Mouse (Mus musculus) lung, adult 2 months (tissue): Measurements from ENCODE around the gene Lgals9.

Experiments used
- CTCF ChIP-seq: fragments of 200-500 bp; IDR thresholded peaks from 2 replicates; pipeline ENCODE4 v1.5.1; 2011; ENCODE audit warnings: mild to moderate bottlenecking, low read length, control low read depth; ENCODE audit not compliant: insufficient read depth
- POLR2A ChIP-seq: fragments of 200-500 bp; IDR thresholded peaks from 2 replicates; pipeline ENCODE4 v1.6.1; 2011; ENCODE audit warnings: low read depth, mild to moderate bottlenecking, control low read depth, low read length, borderline replicate concordance; ENCODE audit errors: extremely low read depth

- TF ChIP-seq POLR2A (no peak), CTCF (no peak)
Measured at GRCm38 (mm10) chr11:78968121-78968520, 16.6 kb downstream of the Lgals9 start.
